30 mouse cellular contexts compared by ENCODE assay signal in the genomic region with DNA sequence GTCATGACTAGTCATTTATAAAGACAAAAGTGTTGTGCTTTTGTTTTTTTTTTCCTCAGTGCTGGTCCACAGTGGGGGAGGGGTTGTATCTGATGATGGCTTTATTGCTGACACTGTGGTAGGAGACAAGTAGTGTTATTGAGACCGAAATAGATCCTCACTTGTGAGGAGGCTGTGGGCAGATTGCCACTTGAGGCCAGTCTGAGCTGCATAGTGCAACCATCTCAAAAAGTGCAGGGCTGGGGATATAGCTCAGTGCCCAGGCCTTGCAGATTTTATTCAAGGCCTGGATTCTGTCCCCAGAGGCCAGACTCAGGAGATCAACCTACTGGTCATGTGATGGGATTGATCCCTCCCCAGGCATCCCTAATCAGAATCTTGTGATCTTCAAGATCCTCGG. TPM values are rescaled to one million over a fixed set of nuclear protein-coding genes. Genes with fewer than 3 reads are reported as not detected.
A peak's percentile ranks its signal among the peaks of the same experiment; 100 is the strongest.
DNase-seq lines count a peak whose midpoint lies in the region; ATAC-seq and TF ChIP-seq lines count a peak whose summit lies in the region.
"Had no signal": no experiment of that assay in that cellular context is flagged by ENCODE, and none has a peak within 500 bp of the region (broad histone marks: within the 10 kb centered on the region; RNA-seq: fewer than 3 reads in every experiment).

No protein-coding gene starts in this region.

- TF ChIP-seq EP300 in heart, adult 2 months (IDR thresholded peaks at IDR 0.05; ENCODE audit: insufficient read depth, low read depth, low read length), result no peak

- H3K4me3 ChIP-seq in heart, embryonic 10.5 days, result no peak overlapping the region
- no peak overlapping the region for H3K4me3 ChIP-seq in heart, adult 2 months
- no peak overlapping the region for H3K4me3 ChIP-seq in heart, embryonic 16.5 days (ENCODE audit: low read length)
- H3K4me3 ChIP-seq in liver, embryonic 16.5 days (ENCODE audit: low read depth, low read length), result no peak overlapping the region
- H3K4me3 ChIP-seq: embryonic facial prominence, embryonic 10.5 days; embryonic facial prominence, embryonic 15.5 days; forebrain, embryonic 13.5 days; hindbrain, embryonic 10.5 days; hindbrain, embryonic 15.5 days; limb, embryonic 12.5 days had no signal

- no peak overlapping the region; the same call in 1 of the 2 replicates for H3K27ac ChIP-seq in heart, embryonic 10.5 days
- no peak overlapping the region for H3K27ac ChIP-seq in heart, adult 2 months
- H3K27ac ChIP-seq in heart, embryonic 16.5 days (ENCODE audit: low read length), result peak overlapping the region; percentile 33; the same call in 1 of the 2 replicates
- peak overlapping the region; percentile 95; the same call in 1 of the 2 replicates for H3K27ac ChIP-seq in liver, embryonic 16.5 days (ENCODE audit: low read length)
- H3K27ac ChIP-seq: embryonic facial prominence, embryonic 10.5 days; embryonic facial prominence, embryonic 15.5 days; forebrain, embryonic 13.5 days; hindbrain, embryonic 10.5 days; hindbrain, embryonic 15.5 days; limb, embryonic 12.5 days had no signal

- TF ChIP-seq POLR2A in heart, adult 2 months (IDR thresholded peaks at IDR 0.05; ENCODE audit: insufficient read depth, low read depth, low read length), result no peak

- 58% methylated on average over 2 of the region's 2 CpGs for WGBS in heart, embryonic 10.5 days
- 74% methylated on average over 2 of the region's 2 CpGs for WGBS in heart, adult 2 months
- WGBS in heart, embryonic 16.5 days, result 49% methylated on average over 2 of the region's 2 CpGs
- WGBS in liver, embryonic 16.5 days (ENCODE audit: insufficient replicate concordance), result 34% methylated on average over 2 of the region's 2 CpGs

- H3K79me2 ChIP-seq in heart, adult 2 months (replicated peaks; ENCODE audit: control insufficient read depth, insufficient read depth, low read length), result no peaks in the 10 kb centered on the region

- 0 out of 2 replicates have a peak, but pooled peaks have one; percentile 57 for ATAC-seq in heart, embryonic 16.5 days (replicated peaks; ENCODE audit: extremely low read depth, insufficient read depth, low FRiP score)
- 0 out of 2 replicates have a peak, but pooled peaks have one; percentile 33 for ATAC-seq in erythroid progenitor cell, adult 5-6 weeks (replicated peaks; ENCODE audit: low FRiP score, poor library complexity, severe bottlenecking)
- no peak for ATAC-seq in liver, embryonic 16.5 days (ENCODE audit: low read depth)
- ATAC-seq in megakaryocyte, adult 5-6 weeks (ENCODE audit: poor library complexity, severe bottlenecking), result no peak
- no peak for ATAC-seq in granulocyte monocyte progenitor cell, adult 5-6 weeks (replicated peaks; ENCODE audit: poor library complexity, severe bottlenecking)
- ATAC-seq: activated CD4-positive, CD25-positive, alpha-beta regulatory T cell, adult 4 months; forebrain, embryonic 13.5 days; inflammation-experienced regulatory T-cells, adult 6 months; lung, postnatal 0 days had no signal

- peaks cover 70% of the 10 kb centered on the region for H3K36me3 ChIP-seq in heart, embryonic 10.5 days
- H3K36me3 ChIP-seq in heart, adult 2 months (ENCODE audit: control insufficient read depth, insufficient read depth, low read length), result no peaks in the 10 kb centered on the region
- peaks cover 36% of the 10 kb centered on the region for H3K36me3 ChIP-seq in heart, embryonic 16.5 days (ENCODE audit: control insufficient read depth, insufficient read depth)
- H3K36me3 ChIP-seq in liver, embryonic 16.5 days (ENCODE audit: control insufficient read depth, insufficient read depth), result peaks cover 35% of the 10 kb centered on the region

- no peak overlapping the region for H3K4me2 ChIP-seq in heart, embryonic 16.5 days (ENCODE audit: low read depth, low read length)
- H3K4me2 ChIP-seq in liver, embryonic 16.5 days (ENCODE audit: low read depth, low read length), result 0 out of 2 replicates have a peak overlapping the region, but pooled peaks have one; percentile 6
- H3K4me2 ChIP-seq: embryonic facial prominence, embryonic 15.5 days; forebrain, embryonic 13.5 days; hindbrain, embryonic 15.5 days; limb, embryonic 12.5 days had no signal

- H3K27me3 ChIP-seq in heart, embryonic 10.5 days (ENCODE audit: insufficient read depth, poor library complexity, severe bottlenecking), result no peaks in the 10 kb centered on the region
- no peaks in the 10 kb centered on the region for H3K27me3 ChIP-seq in heart, adult 2 months (ENCODE audit: control insufficient read depth, insufficient read depth, low read length)
- H3K27me3 ChIP-seq in heart, embryonic 16.5 days (ENCODE audit: control insufficient read depth, insufficient read depth, low read length), result no peaks in the 10 kb centered on the region
- no peaks in the 10 kb centered on the region for H3K27me3 ChIP-seq in liver, embryonic 16.5 days (ENCODE audit: control insufficient read depth, insufficient read depth, low read depth, low read length)
- H3K27me3 ChIP-seq: embryonic facial prominence, embryonic 15.5 days; forebrain, embryonic 13.5 days; hindbrain, embryonic 15.5 days; limb, embryonic 12.5 days had no signal

- intact Hi-C loops in heart, adult 2 months (cut with DNase I), result no loop called here

- peaks cover 38% of the 10 kb centered on the region for H3K4me1 ChIP-seq in heart, embryonic 10.5 days
- no peaks in the 10 kb centered on the region for H3K4me1 ChIP-seq in heart, adult 2 months (ENCODE audit: control insufficient read depth, insufficient read depth, low read length)
- peaks cover 12% of the 10 kb centered on the region for H3K4me1 ChIP-seq in heart, embryonic 16.5 days (ENCODE audit: control insufficient read depth, insufficient read depth, low read length)
- H3K4me1 ChIP-seq in liver, embryonic 16.5 days (ENCODE audit: control insufficient read depth, low read depth, low read length), result peaks cover 42% of the 10 kb centered on the region
- H3K4me1 ChIP-seq: embryonic facial prominence, embryonic 10.5 days; embryonic facial prominence, embryonic 15.5 days; forebrain, embryonic 13.5 days; hindbrain, embryonic 10.5 days; hindbrain, embryonic 15.5 days; limb, embryonic 12.5 days had no signal

- no peaks in the 10 kb centered on the region for H3K9me3 ChIP-seq in heart, embryonic 10.5 days
- no peaks in the 10 kb centered on the region for H3K9me3 ChIP-seq in heart, embryonic 16.5 days (replicated peaks; ENCODE audit: control insufficient read depth, low read length)
- H3K9me3 ChIP-seq in liver, embryonic 16.5 days (replicated peaks; ENCODE audit: control insufficient read depth, low read length), result no peaks in the 10 kb centered on the region
- H3K9me3 ChIP-seq: embryonic facial prominence, embryonic 10.5 days; embryonic facial prominence, embryonic 15.5 days; forebrain, embryonic 13.5 days; hindbrain, embryonic 10.5 days; hindbrain, embryonic 15.5 days; limb, embryonic 12.5 days had no signal

- no peak overlapping the region for H3K9ac ChIP-seq in heart, adult 2 months (ENCODE audit: low read depth, low read length)
- H3K9ac ChIP-seq in heart, embryonic 16.5 days (ENCODE audit: low read length), result no peak overlapping the region
- no peak overlapping the region for H3K9ac ChIP-seq in liver, embryonic 16.5 days (ENCODE audit: low read depth, low read length)
- H3K9ac ChIP-seq: embryonic facial prominence, embryonic 15.5 days; forebrain, embryonic 13.5 days; hindbrain, embryonic 15.5 days; limb, embryonic 12.5 days had no signal

- no peak for TF ChIP-seq CTCF in heart, adult 2 months (IDR thresholded peaks at IDR 0.05)

- peak; percentile 68 for DNase-seq in heart, embryonic 10.5 days (ENCODE audit: low spot score)
- no peak for DNase-seq in heart, adult 2 months
- DNase-seq in heart, postnatal 4 days, result no peak
- DNase-seq: adrenal gland, adult 2 months; adrenal gland, postnatal 36 days; cerebellum, adult 11 months; cerebellum, postnatal 10 days; gastrocnemius, postnatal 36 days; kidney, adult 11 months; kidney, postnatal 14 days; layer of hippocampus, adult 9-11 months; lung, adult 18-20 months; lung, postnatal 4 days; midbrain, embryonic 14.5 days; thymus, postnatal 4 days had no signal

RNA-seq across cellular contexts. Expression of a gene that starts 9.4 kb away (rescaled TPM):
- polyA plus RNA-seq in heart, embryonic 10.5 days (2016; fragmentation: Nextera tagmentation; extraction: Ambion mirVana), result 4.4 and 5.8 TPM in 2 replicates
- under 1 TPM; 0.26 to 0.32 TPM for total RNA-seq in heart, adult 2 months (2021)
- polyA plus RNA-seq in heart, adult 2 months (2012; rRNA removed), result 0.16 and 0.47 TPM in 2 replicates
- polyA plus RNA-seq in heart, embryonic 16.5 days (2015; fragmentation: Nextera tagmentation; extraction: Ambion mirVana), result 3.4 and 4.3 TPM in 2 replicates
- 1 to 10 TPM; 2.0 to 2.1 TPM for total RNA-seq in heart, postnatal 4 days (2021)
- total RNA-seq in erythroid progenitor cell, adult 5-6 weeks (2015; ENCODE audit: low replicate concordance), result 5.0 and 11.5 TPM in 2 replicates
- 2.8 and 13.5 TPM in 2 replicates for total RNA-seq in erythroid progenitor cell, adult 5-6 weeks (2017; ENCODE audit: low replicate concordance)
- polyA plus RNA-seq in liver, embryonic 16.5 days (2015; fragmentation: Nextera tagmentation; extraction: Ambion mirVana), result 2.2 and 2.5 TPM in 2 replicates
- 0.36 TPM in 1 of 2 replicates, not detected in the other for total RNA-seq in megakaryocyte, adult 5-6 weeks (2015)
- not detected in 2 replicates for total RNA-seq in megakaryocyte, adult 5-6 weeks (2017)
- not detected in 2 replicates for total RNA-seq in granulocyte monocyte progenitor cell, adult 5-6 weeks (2014; fragmentation: Nextera tagmentation)
- total RNA-seq in granulocyte monocyte progenitor cell, adult 5-6 weeks (2017), result not detected in 2 replicates
- total RNA-seq: monocyte, adult 5-6 weeks had no signal

RNA-seq across cellular contexts. Expression of a gene that starts 17.8 kb away (rescaled TPM):
- polyA plus RNA-seq in heart, embryonic 10.5 days (2016; fragmentation: Nextera tagmentation; extraction: Ambion mirVana), result 39.1 and 44.2 TPM in 2 replicates
- total RNA-seq in heart, adult 2 months (2021), result 10 to 100 TPM; 16.9 to 18.4 TPM
- polyA plus RNA-seq in heart, adult 2 months (2012; rRNA removed), result 45.9 and 46.9 TPM in 2 replicates
- 22.8 TPM in 2 replicates for polyA plus RNA-seq in heart, embryonic 16.5 days (2015; fragmentation: Nextera tagmentation; extraction: Ambion mirVana)
- 10 to 100 TPM; 30.9 to 35.4 TPM for total RNA-seq in heart, postnatal 4 days (2021)
- total RNA-seq in erythroid progenitor cell, adult 5-6 weeks (2015; ENCODE audit: low replicate concordance), result 59.1 and 97.3 TPM in 2 replicates
- 32.6 and 43.5 TPM in 2 replicates for total RNA-seq in erythroid progenitor cell, adult 5-6 weeks (2017; ENCODE audit: low replicate concordance)
- polyA plus RNA-seq in liver, embryonic 16.5 days (2015; fragmentation: Nextera tagmentation; extraction: Ambion mirVana), result 13.6 and 15.1 TPM in 2 replicates
- 35.2 and 35.7 TPM in 2 replicates for total RNA-seq in megakaryocyte, adult 5-6 weeks (2015)
- 27.0 and 31.0 TPM in 2 replicates for total RNA-seq in megakaryocyte, adult 5-6 weeks (2017)
- total RNA-seq in granulocyte monocyte progenitor cell, adult 5-6 weeks (2014; fragmentation: Nextera tagmentation), result 69.2 and 77.1 TPM in 2 replicates
- 39.3 and 54.7 TPM in 2 replicates for total RNA-seq in granulocyte monocyte progenitor cell, adult 5-6 weeks (2017)

RNA-seq across cellular contexts. Expression of a gene that starts 53.9 kb away (rescaled TPM):
- 3.3 and 8.5 TPM in 2 replicates for polyA plus RNA-seq in heart, embryonic 10.5 days (2016; fragmentation: Nextera tagmentation; extraction: Ambion mirVana)
- total RNA-seq in heart, adult 2 months (2021), result 1 to 10 TPM; 2.3 to 2.9 TPM
- polyA plus RNA-seq in heart, adult 2 months (2012; rRNA removed), result 3.7 and 5.7 TPM in 2 replicates
- 10.5 and 12.3 TPM in 2 replicates for polyA plus RNA-seq in heart, embryonic 16.5 days (2015; fragmentation: Nextera tagmentation; extraction: Ambion mirVana)
- total RNA-seq in heart, postnatal 4 days (2021), result 1 to 10 TPM; 3.8 to 4.1 TPM
- 2.2 TPM in 1 of 2 replicates, not detected in the other for total RNA-seq in erythroid progenitor cell, adult 5-6 weeks (2015; ENCODE audit: low replicate concordance)
- not detected in 2 replicates for total RNA-seq in erythroid progenitor cell, adult 5-6 weeks (2017; ENCODE audit: low replicate concordance)
- 2.9 and 3.5 TPM in 2 replicates for polyA plus RNA-seq in liver, embryonic 16.5 days (2015; fragmentation: Nextera tagmentation; extraction: Ambion mirVana)
- not detected in 2 replicates for total RNA-seq in megakaryocyte, adult 5-6 weeks (2015)
- 0.40 TPM in 1 of 2 replicates, not detected in the other for total RNA-seq in megakaryocyte, adult 5-6 weeks (2017)
- total RNA-seq in granulocyte monocyte progenitor cell, adult 5-6 weeks (2014; fragmentation: Nextera tagmentation), result 2.9 and 3.9 TPM in 2 replicates
- 1.5 and 2.0 TPM in 2 replicates for total RNA-seq in granulocyte monocyte progenitor cell, adult 5-6 weeks (2017)
- total RNA-seq: monocyte, adult 5-6 weeks had no signal

Comparison
In these comparisons a context has a peak if more than half of its experiments do, and no peak if none do; other contexts are left out.
1. H3K27ac ChIP-seq: peak in heart, embryonic 16.5 days (single experiment) and liver, embryonic 16.5 days (single experiment); none in heart, embryonic 10.5 days (single experiment) and heart, adult 2 months (single experiment).
2. ATAC-seq: peak in heart, embryonic 16.5 days (single experiment) and erythroid progenitor cell, adult 5-6 weeks (single experiment); none in liver, embryonic 16.5 days (single experiment), megakaryocyte, adult 5-6 weeks (single experiment) and granulocyte monocyte progenitor cell, adult 5-6 weeks (single experiment).